Mouse (Mus musculus): ENCODE results near the gene Tex45.

DNA sequence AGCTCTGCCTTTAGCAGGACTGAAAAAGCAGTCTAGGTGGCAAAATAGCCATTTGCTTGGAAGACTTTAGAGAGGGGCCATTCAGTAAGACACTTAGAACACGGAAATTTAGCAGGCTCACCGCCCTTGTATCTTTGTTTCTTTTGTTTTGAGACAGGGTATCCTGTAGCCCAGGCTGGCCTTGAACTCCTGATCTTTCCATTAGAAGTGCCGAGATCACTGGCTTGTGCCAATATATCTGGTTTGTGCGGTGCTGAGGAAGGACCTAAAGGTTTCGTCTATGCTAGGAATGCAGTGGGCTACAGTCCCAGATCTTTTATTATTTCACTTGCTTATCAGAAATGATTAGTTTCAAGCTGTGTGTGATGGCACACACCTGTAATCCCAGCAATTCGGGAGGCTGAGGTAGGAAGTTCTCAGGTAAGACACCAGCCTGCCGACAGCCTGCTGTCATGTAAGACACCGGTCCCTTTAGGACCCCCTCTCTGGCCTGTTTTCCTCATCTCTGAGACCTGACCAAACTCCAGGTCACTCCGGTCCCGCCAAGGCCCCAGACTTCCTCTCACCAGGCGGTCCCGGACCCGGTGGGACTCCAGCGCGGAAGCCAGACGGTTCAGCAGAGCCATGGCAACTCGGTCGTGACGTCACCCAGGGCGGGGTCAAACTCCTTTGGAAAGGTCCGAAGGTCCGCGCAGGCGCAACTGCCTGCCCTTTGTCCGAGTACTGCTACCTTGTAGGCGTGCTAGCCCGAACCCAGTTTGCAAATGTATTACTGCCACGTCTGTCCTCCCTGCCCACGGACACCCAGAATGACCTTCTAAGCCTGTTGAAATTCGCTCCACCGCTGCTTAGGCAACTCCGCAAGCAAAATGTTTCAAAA lies 3.4 kb upstream of the Tex45 start, which contains the start of gene Pex11g:
- no peak for TF ChIP-seq E2F4 (IDR thresholded peaks at IDR 0.05; ENCODE audit: insufficient read depth)
- peak; percentile 85 for TF ChIP-seq POLR2A (IDR thresholded peaks at IDR 0.05; ENCODE audit: insufficient read length, low read depth)
- TF ChIP-seq SRF (IDR thresholded peaks at IDR 0.05; ENCODE audit: control insufficient read depth, insufficient read length, low read depth) = no peak
- TF ChIP-seq TCF3 (IDR thresholded peaks at IDR 0.05; ENCODE audit: insufficient read length, low read depth) = no peak
- no peak for TF ChIP-seq TCF12 (IDR thresholded peaks at IDR 0.05; ENCODE audit: insufficient read depth, poor library complexity, severe bottlenecking)
